Mouse (Mus musculus) cerebellum, adult 11-12 months (tissue): ENCODE measurements around the gene Plcd3.
A peak's percentile ranks its signal among the peaks of the same experiment; 100 is the strongest.

ENCODE experiments used
- DNase-seq: peaks from one replicate; pipeline ENCODE4 v3.0.0; 2022

Plcd3 gene

DNA sequence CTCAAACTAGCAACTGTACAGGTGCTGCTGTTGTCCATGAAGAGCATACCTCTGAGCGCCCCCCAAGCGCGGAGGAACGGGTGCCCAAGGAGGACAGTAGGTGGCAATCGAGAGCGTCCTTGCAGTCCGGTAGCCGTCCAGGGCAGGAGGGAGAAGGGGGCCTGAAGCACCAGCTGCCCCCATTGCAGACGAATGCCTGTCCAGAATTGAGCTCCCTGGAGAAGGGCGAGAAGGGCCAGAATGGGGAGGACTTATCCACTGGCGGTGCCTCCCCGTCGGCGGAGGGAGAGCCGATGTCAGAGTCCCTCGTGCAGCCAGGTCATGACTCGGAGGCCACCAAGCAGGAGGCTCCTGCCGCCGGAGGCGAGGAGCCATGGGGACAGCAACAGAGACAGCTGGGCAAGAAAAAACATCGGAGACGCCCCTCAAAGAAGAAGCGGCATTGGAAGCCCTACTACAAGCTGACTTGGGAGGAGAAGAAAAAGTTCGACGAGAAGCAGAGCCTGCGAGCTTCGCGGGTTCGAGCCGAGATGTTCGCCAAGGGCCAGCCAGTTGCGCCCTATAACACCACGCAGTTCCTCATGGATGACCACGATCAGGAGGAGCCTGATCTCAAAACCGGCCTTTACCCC is 15.6 kb upstream of the Plcd3 start:
- peak; percentile 84 for DNase-seq

DNA sequence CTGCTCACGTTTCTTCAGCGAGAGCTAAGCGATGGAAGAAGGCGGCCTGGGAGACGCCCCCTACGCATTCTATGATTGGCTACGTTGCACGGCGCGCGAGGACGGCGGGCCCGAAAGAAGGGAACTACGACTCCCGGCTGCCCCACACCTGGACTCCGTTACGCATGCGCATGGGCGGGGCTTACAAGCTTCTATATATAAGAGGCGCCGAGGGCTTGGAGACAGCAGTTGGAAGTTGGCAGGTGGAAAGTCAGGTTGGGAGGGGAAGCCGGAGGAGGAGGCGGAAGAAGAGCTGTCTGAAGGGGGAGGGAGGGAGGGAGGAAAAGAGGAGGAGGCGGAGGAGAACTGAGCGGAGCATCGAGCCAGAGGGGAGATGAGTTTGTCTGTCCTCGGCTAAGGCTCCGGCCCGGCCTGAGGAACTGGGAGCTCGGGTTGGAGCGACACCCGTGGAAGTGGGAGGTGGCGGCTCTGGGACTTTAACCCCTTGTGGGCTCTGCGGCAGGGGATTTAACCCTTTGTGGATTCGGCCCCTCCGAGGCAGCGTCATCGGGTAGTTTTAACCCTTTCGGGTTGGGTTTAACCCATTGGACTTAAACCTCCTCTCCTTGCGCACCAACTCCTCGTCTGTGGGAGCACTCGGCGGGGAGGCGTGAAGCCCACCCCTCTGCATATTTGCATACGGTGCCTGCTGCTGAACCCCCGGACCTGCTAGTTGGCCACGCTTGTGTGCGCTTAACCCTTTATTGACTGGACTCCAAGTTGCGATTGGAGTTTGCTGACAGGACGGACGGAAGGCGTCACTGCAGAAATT is 14.8 kb upstream of the Plcd3 start, which contains the start of gene Hexim1:
Gene Hexim1 (plus strand): TSS at position 224 of the 811 bp plus-strand sequence.
- peak; percentile 100 for DNase-seq

DNA sequence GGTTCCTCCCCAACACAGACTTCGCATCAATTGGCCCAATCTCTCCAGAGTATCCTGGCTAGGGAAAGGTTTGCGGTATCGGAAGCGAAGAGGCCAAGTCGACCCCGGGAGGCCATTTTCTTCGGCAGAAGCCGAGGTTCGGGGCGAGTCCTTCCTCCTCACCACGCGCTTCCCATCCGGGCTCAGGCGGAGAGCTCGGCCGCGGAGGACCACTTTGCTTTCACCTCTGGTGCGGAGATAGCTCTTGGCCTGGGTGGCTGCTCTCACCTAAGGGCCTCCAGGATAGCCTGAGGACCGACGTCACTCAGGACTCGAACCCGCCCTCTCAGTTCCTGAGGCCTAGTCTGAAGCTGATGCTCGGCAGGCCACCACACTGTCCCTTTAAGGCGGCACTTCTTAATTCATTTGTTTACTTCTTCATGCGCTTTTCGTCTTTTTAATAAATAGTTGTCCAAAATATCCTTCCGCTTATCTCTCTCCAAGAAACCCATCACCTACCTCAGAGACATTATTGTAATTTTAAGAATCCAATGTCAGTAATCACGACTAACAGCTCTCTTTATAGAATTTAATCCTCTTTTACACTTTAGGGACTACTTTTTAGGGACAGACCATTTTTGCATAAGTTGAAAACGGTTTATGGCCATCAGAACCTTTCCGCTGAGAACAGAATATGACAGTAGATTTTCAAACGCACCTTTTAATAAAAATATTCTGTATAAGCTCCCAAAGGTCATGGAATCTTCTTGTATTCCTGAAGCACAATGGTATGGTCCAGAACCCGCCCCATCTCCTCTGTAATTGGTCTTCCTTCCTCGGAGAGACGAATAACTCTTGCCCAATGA is 13.9 kb upstream of the Plcd3 start:
- peak; percentile 93 for DNase-seq

DNA sequence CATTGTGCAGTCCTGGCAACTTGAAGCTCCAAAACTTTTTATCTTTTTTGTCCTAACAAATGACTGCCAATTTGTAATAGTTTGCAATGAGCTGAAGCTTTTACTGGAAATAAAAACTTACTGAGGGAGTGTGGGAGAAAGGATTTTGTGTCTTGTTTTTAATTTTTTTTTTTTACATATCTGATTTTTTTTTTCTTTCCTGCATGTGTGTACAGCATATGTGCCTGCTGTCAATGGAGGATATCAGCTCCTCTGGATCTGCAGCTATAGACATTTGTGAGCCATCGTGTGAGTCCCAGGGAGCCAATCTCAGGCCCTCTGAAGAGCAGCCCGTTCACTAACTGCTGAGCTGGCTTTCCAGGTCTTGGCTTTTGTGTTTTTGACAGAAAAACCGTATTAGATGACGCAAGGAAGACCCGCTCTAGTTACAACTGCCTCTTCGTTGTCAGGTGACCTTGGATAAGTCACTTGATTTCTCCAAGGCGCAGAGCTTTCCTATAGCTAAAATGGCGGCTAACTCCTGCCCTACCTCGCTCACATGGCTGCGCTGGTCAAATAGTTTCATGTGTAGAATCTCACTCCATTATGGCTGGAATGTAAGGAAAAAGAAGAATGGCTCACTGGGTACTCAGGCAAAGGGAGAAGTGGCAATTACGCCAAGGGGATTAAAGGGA is 12.9 kb upstream of the Plcd3 start:
- DNase-seq: no peak

DNA sequence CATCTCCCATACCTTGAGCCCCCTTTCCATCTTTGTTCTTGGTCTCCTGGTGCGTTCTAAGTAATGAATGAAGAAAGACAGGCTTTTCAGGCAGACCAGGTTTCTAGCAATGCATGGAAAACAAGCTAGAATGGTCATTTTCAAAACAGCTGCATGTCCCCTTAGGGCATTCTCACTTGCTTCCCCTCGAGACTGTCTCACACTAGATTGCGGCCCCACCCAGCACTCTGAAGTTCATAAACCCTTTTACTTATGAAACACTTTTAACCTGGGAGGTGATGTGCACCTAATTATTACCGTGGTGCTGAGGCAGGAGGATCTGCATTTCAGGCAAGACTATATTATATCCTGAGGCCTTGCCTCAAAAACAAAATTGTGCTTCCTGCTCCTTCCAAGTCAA is 12.3 kb upstream of the Plcd3 start:
- no peak for DNase-seq

DNA sequence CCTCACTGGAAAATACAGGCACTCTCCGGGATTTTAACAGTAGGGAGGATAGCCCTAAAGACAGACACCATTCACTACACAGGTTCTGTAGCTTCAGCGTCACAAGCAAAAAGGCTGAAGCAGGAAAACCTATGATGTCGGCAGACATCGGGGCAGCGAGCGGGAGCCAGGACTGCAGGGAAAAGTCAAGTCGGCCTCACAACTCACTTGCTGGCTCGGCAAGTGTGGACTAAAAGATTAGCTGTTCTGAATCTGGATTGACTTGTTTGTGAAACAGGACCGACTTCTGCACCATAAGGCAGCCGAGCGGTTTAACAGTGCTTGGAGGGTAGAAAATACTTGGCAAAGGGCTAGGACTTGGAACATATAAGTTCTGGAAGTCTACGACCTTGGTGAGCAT is 11.5 kb upstream of the Plcd3 start:
- DNase-seq: peak; percentile 40

DNA sequence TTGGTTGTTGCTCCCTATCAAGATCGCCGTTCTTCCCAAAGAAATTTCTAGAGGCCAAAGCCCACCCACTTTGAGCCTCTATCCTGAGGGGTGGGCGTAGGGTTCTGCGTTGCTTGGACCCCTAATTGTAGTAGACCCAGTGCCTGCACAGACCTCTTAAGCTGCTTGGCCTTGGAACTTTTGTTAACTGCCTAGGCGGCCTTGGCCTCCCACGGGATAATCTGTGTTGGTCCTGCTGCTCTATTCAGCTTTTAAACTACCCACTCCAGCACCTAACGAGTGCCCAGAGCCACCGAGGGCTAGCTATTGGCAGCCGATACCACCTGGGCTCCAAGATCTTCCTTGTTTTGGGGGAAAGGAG is 11.1 kb upstream of the Plcd3 start:
- peak; percentile 62 for DNase-seq

DNA sequence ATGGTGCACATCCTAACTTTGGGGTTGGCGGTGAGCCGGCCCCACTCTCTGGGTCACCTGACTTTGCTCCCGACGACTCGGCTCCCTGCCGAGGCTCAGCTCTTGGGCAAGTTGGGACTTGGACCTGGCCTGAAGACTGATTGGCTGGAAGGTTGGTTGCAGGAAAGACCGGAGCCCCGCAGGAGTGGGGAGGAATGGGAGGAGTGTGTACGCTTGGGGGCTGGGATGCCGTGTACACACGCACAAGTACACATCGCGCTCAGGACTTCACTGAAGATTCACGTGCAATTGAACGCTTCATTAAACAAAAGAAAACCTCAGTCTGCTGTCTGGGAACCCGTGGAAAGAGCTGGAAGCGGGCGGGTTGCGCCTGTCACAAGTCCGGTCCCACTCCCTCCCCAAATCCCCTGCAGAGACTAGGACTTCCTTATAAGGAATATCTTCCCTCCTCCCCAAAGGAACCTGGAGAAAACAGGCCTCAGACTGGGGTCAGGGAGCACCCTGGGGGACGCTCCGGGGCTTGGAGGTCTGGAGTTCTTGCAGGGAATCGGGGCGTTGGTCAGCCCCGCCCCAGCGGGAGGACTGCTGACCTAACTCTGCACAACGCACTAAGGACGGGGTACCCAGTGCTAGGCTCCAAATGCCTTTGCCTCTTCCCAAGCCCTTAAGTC is 10.6 kb upstream of the Plcd3 start:
- peak; percentile 74 for DNase-seq

DNA sequence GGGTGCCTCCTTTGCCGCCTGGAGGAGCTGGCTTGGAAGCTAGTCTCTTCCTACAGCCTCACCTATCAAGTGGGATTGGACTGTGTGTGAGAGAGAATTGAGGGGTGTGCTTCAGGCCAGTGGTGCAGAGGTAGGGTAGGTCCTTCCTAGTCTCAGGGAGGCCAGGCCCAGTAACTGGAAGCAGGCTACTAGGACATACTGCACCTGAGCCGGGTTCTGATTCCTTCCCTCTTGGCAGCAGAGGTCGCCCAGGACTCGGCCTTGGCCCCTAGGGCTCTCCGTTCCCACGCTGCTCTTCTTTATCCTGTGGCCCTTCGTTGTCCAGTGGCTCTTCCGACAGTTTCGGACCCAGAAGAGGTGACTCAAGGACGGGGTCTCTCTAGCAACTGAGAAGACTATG is 9.8 kb upstream of the Plcd3 start:
- DNase-seq: peak; percentile 41

DNA sequence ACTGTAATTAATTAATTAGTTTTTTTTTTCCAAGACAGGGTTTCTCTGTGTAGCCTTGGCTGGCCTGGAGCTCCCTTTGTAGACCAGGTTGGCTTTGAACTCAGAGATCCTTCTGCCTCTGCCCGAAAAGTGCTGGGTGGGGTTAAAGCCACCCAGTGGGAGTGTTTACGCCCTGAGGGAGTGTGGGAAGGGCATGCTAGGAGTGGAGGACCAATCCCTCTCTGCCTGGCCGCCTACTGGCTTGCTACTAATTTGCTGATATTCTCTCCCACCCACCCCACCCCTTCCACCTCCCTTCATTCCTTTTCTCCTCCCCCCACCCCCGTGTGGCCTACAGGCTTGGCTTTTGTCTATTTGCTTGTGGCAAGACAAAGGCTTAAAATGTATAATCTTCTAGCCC is 4.9 kb upstream of the Plcd3 start:
- DNase-seq: no peak

DNA sequence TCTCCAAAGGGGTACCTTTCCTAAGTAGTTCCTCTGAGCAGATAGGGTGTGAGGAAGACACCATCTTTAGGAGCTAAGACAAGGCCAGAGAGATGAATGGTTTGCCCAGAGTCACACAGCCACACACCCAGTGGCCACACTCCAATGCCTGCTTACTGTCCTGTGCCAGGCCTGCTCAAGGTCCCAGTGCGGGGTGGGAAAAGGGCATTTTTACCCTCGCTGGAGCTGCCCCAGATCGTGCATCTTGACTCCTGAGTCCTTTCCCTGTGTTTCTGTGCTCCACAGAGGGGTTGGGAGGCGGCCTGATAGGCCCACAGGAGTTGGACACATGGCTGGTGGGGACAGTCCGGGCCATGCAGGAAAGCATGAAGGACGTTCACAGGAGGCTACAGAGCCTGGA is 4.4 kb upstream of the Plcd3 start:
- peak; percentile 40 for DNase-seq

DNA sequence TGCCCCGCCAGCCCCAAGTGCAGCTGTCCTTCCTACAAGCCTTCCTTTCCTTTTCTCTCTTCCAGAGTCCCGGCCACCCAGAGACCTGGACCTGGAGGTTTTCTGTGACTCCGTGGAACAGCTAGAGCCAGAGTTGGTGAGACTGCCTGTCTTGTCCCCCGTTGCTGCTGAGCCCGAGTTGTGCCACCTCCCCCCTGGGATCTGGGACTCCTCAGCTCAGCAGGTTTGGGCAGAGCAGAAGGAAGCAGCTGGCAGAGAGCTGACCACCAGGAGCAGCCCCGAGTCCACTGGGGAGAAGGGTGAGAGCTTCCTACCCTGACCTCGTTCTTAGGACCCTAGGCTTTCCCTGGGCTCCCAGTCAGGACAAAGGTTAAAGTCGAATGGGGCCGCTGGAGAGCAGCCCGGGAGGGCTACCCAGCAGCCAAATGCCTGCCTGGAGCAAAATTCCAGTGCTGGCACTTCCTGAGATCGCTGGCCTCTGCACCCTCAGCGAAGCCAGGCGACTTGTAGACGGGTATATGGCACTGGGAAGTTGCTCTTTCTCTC is 3.8 kb upstream of the Plcd3 start:
- peak; percentile 47 for DNase-seq

DNA sequence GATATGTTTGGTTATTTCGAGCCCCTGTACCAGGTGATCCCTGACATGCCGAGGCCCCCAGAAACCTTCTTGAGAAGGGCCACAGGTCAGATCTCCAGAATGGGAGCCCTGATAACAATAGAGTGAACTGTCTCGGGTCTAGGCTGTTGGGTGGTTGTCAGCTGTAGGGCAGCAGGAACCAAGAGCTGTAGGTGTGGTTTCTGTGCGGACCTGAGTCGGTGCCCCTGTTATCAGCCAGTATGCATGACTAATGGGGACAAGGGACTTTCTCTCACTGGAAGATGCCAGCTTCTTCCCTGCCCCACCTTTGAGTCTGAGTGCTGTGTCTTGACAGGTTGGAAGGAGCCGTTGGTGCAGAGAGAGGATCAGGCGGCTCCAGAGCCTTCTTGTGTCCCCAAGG is 3.0 kb upstream of the Plcd3 start:
- peak; percentile 53 for DNase-seq

DNA sequence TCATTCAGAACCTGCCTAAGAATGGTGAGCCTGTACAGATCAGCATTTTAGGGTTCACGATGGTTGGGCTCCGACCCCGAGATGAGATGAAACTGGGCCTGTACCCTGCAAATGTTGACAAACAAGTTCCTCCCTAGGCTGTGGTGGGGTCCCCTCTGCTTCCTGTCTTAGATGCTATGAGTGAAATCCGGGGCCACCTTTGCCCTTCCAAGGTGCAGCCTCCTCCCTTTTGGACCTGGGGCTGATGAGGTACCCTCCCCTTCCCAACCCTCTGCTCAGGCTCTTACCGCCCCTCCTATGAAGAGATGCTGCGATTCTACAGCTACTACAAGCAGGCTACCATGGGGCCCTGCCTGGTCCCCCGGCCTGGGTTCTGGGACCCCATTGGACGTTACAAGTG is 2.2 kb upstream of the Plcd3 start:
- DNase-seq: peak; percentile 48

DNA sequence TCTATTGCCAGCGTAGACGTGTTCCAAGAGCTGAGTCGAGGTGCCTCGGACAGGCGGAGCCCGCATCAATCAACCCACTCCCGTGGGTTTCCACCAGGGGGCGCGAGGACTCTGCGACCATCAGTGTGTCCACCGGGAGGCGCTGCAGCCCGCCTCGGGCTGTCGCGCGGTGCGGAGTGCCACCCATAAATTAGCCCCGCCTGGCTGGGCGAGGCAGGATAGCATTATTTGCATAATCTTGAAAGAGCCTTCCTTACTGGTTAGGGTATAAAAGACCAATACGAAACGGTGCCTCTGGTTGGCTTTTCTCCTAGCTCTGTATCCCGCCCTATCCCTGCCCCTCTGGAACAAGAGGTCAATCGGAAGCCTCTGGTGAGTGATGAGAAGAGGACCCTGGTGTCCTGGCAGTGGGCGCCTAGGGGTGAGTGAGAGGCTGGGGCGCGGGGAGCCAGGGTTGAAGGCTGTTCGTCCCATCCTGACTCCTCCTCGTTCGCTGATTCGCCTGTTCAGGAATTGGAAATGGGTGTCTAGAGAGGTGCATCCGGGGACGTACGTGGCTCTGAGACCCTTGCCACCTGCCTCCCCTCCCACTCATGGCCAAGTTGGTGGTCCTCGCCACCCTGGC is 1.4 kb upstream of the Plcd3 start:
- peak; percentile 97 for DNase-seq

DNA sequence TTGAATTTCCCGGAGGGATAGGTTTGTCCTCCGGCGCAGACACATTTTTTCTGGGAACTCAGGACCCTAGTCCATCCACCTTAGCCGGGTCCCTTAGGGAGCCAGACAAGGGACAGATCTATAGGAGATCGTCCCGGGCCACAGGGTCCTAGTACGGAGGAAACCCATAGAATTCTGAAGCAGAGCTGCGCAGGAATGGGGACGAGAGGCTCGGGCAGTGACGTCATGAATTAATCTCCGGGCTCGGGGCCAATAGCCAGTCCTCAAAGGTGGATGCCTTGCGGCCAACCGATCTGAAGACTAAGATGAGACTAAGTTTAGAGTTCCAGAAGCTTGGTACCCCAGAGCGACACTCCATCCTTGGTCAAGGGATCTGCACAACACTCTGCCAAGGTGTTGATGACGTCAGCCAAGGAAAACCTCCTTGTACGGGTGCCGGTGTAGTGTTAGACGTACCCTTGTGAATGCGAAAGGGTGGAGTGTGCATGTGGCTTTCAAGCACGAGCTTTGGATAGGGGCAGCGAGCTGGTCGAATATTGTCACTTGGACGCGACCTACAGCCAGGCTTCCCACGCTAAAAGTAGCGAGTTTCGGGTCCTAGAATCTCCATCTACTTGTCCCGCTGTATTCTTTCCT is 526 bp upstream of the Plcd3 start:
- DNase-seq: peak; percentile 88

DNA sequence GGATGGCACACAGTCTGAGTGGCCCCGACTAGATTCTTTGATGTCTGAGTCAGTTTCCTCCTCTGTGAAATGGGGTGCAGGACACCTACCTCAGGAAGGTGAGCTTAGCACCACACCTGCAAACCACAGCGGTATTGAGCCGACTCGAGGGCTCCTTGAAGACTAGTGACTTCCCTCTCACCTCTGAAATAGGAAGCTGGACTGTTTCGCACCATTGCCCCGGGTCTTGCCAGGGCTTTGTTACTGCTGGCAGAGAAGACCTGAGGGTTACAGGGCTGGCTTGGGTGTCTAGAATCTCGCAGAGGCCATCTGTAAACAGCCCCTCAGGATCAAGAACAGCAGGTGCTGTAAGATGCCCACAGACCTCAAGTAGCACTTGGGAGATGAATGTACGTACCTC is 1.1 kb downstream of the Plcd3 start:
- peak; percentile 46 for DNase-seq

DNA sequence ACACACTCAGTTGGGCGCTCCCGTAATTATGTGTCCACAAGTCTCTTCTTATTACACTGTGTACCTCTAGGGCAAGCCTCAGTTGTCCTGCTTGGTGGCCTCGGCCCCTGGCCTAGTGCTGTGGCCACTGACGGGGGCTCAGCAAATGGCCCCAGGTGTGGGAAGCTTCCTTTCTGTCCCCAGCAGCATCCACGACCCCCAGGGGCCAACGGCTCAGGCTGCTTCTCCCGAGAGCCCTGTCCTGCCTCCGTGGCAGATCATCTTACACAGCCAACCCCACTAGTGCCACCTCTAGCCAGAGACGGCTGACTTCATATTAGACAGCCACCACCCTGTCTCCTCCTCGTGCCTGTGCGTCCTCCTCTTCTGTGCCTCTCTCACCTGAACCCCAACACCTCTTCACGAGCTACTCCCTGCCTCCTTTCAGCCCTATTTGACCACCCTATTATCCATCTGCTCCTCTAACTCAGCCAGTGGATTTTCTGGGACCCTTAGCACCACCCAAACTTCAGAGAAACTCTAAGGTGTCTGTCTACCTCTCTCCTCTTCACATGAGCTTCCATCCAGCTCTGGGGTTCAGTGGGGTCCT is 2.0 kb downstream of the Plcd3 start:
- peak; percentile 43 for DNase-seq

DNA sequence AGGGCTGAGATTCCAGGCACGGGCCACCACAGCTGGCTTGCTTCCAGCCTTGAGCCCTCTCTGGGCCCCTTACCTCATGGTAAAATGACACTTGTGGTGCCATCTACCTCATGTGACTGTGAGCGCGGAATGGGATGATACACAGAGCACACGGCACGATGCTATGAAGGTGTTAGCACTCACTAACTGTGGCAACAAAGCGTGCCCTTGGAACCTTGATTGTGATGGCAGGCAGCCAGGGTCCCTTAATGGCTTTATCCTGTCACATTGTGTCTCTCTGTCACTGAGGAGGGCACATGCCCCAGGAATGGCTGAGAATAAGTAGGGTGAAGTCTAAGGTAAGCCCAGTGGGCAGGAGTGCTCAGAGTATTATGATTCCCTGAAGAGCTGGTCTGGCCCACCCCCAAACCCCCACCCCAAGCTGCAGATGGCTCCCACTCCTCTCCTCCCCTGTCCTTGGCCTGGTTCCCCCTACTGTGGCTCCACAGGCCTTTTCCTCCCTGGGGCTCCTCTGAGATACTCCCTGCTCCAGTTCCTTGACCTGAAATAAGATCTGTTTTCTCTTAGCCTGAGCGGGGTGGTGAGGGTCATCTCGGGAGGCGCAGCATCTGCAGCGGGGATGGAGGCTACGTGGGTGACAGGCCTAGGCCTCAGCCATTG is 2.8 kb downstream of the Plcd3 start:
- DNase-seq: peak; percentile 62
